Mouse (Mus musculus) bone marrow macrophage, adult 2 months (primary cell): ENCODE data around the gene Slc27a2.

ENCODE experiments used
- CTCF ChIP-seq: IDR thresholded peaks from 2 replicates; pipeline ENCODE4 v1.5.1; 2012; ENCODE audit warnings: low read depth, mild to moderate bottlenecking, low read length, moderate library complexity
- POLR2A ChIP-seq: IDR thresholded peaks from 2 replicates; pipeline ENCODE4 v1.6.1; 2012; ENCODE audit warnings: mild to moderate bottlenecking, low read depth, low read length, borderline replicate concordance

DNA sequence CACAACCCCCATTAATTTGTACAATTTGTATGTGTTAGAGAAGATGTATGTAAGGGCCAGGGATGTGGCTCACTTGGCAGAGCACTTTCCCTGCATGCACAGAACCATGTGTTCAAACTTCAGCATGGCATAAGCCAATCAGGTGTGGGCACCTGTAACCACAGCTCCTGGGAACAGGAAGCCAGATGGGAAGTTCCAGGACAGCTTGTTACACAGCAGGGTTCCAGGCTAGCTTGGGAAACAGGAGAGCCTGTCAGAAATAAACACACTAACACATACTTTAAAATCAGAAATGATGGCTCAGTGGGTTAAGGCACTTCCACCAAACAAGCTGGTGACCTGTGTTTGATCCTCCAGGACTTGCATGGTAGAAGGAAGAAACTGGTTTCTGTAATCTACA lies 70.9 kb downstream of the Slc27a2 start:
- TF ChIP-seq POLR2A (no peak), CTCF (no peak)
